Mouse (Mus musculus): ENCODE data around the gene Dock8.

Gene Dock8

DNA sequence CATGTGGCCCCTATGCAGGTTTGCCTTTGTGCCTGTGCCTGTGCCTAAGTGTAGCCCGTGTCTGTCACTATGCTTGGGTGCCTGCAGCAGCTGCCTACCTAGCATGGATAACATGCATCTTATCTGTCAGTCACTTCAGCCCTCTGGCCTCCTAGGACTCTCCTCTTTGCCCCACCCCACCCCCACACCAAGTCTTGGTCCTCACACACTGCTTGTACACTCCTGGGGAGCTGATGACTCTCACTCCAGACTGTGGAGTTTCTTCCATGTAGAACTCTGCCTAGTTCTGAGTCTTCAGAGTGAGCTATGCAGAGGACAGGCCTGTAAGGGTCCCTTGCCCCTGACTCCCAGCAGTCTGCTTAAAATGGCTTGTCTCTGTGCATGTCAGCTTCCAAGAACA lies 136.8 kb downstream of the Dock8 start:
- DNase-seq, result no peak

GRCm38 (mm10) chr19:25137907-25138820 lies 138.8 kb downstream of the Dock8 start:
- no peak for DNase-seq

DNA sequence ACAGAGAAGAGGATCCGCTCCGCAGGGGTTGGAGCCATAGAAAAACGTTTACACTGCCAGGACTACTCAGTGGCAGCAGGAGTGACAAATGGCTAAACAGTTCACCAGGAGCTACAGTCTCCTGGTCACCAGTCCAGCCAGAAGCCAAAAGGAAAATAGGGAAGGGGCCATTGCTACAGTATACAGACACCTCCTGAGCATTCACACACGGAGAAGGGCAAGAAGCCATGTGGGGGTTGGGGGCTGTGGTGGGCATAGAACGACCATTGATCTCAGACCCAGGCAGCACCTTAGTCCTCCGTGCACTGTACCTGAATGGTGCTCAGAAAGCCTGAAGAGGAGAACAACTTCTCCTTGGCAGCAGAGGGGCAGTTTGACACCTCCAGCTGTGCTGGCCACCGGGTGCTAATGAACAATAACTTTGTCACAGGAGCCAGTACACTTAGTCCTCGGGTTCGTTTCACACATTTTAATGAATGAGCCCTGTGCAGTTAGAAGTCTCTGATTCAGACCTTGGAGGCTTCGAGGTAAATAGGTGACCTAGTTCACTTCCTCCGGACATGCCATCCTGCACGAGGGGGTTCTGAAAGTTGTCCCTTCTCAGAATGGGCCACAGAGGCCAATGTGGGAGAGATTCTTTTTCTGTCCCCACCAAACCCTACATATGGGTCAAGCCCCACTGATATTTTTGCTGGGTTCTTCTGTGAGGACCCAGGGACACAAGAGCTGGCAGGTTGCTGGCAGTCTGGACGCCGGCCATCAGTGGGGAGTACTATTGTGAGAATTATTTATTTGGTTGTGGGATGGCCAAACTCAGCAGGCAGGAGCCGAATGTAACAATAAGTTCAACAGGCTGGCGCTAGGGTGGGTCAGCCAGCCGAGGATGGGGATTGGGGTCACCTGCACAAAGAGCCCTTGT lies 145.0 kb downstream of the Dock8 start:
- peak; percentile 35 for DNase-seq

GRCm38 (mm10) chr19:25145116-25145515 lies 145.8 kb downstream of the Dock8 start:
- DNase-seq, result no peak

- no peak for DNase-seq
These were observed 146.8 kb downstream of the Dock8 start for GRCm38 (mm10) chr19:25146122-25146521.

GRCm38 (mm10) chr19:25149788-25150187 lies 150.5 kb downstream of the Dock8 start:
- DNase-seq, result no peak

- DNase-seq, result no peak
These were observed 155.3 kb downstream of the Dock8 start for GRCm38 (mm10) chr19:25154506-25155178.

- DNase-seq, result no peak
These were observed 155.9 kb downstream of the Dock8 start for GRCm38 (mm10) chr19:25155250-25155649.

DNA sequence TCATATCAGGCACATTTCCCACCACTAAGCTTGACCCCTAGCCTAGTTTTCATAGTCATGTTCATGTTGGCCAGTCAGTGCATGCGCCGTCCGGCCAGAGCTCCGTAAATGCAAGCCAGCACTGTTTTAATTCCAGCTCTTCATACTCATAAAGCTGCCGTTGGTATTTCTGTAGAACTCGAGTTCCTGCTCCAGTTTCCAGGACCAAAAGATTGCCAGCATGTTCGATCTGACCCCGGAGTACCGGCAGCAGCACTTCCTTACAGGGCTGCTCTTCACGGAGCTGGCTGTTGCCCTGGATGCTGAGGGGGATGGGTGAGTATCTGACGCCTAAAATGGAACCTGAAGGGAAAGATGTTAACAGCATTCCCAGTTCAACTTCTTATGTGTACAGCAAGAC lies 156.4 kb downstream of the Dock8 start:
- no peak for DNase-seq

DNA sequence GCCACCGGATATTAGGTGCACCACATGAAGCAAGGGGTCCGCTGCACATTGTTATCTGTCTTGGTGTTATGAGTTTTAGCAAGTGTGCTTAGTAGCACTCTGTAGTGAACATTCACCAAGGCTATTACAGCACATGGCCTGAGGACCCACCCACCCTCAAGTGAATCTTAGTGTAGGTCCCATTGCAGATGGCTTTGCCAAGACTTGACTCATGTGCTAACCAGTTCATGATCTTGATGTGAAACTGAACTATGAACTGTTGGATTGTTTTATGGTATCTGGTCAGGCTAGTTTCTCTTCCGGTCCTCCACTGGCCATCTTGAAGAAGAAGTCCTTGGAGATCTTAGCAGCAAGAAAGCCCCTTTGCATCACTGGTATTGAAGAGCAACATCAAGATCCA lies 162.9 kb downstream of the Dock8 start:
- no peak for DNase-seq

- DNase-seq, result no peak
These were observed 164.1 kb downstream of the Dock8 start for GRCm38 (mm10) chr19:25163426-25163825.

GRCm38 (mm10) chr19:25166412-25166811 lies 167.1 kb downstream of the Dock8 start:
- DNase-seq, result no peak

- DNase-seq, result no peak
These were observed 172.1 kb downstream of the Dock8 start for GRCm38 (mm10) chr19:25171395-25171794.

DNA sequence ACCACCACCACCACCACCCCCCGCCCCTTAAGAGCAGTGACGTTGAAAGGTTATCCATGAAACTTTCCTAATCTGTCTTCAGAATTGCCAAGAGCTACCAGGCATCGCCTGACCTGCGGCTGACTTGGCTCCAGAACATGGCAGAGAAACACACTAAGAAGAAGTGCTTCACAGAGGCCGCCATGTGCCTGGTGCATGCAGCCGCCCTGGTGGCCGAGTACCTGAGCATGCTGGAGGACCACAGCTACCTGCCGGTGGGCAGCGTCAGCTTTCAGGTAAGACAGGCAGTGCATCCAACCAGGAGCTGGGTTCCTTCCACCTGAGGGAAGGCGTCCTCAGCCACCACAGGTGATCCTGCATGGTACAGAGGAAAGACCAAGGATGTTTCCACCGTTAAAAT lies 177.4 kb downstream of the Dock8 start:
- no peak for DNase-seq

GRCm38 (mm10) chr19:25180024-25180423 lies 180.7 kb downstream of the Dock8 start:
- DNase-seq, result no peak

- no peak for DNase-seq
These were observed 181.2 kb downstream of the Dock8 start for GRCm38 (mm10) chr19:25180547-25180946.

DNA sequence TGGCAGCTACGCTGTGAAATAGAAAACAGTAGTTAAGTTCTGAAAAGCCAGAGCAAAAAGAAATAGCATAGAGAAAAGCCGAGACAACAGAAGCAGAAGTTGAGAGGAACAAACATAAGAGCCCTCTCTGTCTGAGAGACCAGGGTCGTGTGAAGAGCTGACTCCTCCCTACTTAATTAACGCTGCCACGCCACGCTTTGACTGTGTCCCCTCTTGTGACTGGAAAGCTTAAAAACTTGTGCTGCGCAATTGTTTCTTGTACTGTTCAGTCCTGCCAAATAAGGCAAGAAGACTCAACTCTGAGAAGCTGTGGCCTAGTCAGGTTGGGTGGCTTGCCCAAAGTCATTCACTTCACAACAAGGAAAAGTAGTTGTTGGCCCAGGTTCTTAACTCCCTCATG lies 184.7 kb downstream of the Dock8 start:
- no peak for DNase-seq

- DNase-seq, result no peak
These were observed 187.0 kb downstream of the Dock8 start for GRCm38 (mm10) chr19:25186316-25186715.

DNA sequence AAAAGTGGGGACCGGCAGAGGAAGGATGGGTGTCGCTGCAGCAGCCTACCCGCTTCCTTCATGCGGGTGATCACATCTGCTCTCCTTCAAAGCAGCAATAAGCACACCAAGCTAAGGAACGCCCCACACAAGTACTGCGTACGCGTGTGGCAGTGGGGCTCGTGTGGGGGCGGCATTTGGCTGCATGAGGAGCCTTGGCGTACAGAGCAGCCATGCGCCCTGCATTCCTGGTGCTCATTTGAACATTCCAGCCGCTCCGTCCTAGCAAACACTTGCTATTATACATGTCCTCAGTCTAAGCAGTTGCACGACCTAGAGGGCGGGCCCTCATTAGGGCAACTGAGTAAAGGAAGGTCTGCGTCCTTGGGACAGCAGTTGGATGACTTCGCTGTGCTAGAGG lies 188.3 kb downstream of the Dock8 start:
- DNase-seq, result no peak

DNA sequence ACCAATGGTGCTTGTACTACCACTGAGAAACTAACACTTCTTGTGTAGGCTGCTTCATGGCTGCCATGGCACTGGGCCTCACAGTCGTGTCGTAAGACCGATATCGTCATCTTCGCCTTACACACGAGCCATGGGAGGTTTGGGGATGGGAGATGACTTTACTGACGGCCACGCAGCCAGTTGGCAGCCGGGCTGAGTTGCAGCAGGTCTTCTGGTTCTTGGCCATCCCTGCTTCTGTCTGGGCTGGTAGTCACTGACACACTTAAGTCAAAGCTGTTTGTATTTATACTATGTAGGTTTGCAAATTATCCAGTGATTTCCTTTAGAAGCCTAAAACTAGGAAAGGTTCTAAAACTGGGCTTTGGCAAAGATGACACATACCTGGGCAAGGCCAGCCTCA lies 194.4 kb downstream of the Dock8 start:
- DNase-seq, result no peak

DNA sequence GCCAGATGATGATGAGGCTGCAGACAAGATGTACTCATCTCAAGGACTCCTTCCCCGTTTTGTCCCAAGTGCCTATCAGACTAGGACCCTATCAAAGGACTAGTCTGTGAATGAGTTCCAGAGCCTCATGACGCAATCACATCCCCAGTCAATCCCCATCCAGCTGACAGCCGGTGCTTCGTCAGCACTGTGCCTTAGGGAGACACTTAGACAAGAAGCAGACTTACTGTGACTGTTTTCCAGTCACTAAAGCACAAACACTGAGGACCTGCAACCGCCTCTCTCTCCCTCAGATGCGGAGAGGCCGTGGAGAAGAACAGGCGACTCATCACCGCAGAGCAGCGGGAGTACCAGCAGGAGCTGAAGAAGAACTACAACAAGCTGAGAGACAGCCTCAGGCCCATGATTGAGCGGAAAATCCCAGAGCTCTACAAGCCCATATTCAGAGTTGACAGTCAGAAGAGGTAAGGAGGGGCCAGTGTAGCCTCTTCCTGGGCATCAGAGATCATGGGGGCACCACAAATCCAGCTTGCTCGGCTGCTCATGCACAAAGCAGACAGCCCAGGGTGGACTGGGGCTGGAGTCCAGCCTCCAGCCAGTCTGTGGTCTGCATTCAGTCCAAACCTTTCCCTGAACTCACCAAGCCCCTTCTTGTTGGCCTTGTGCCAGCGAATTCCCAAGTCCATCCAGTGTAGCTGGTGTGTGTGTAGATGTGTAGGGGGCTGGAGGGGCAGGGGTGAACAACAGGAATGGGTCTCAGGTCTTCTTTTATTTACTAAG lies 200.9 kb downstream of the Dock8 start:
- no peak for DNase-seq

DNA sequence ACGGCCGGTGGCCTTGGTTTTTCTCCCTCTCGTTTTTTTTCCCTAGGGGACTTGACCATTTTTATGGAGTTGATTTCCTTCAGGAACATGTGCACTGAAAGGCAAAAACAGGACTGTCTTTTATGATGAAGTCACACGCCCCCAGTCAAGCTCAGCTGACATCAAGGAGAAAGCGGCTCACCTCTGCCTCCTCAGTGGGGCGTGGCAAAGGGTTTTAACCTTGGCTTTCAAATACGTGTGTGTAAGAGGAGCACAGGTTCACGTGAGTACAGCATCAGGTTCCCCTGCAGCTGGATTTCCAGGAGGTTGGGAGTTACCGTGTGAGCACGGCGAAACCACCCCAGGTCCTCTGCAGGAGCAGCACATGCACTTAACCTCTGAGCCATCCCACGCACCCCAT lies 203.7 kb downstream of the Dock8 start:
- no peak for DNase-seq

Measured in right cerebral cortex, postnatal 4 days (tissue).